Mouse (Mus musculus): ENCODE data around the gene Abca17. TPM values are rescaled to one million over a fixed set of nuclear protein-coding genes. Genes with fewer than 3 reads are reported as not detected.

Gene Abca17
- total RNA-seq, 2 experiments from 2014 or later = not detected

- intact Hi-C loops (cut with DNase I) = loop anchor here (2.0 kb wide), 1 partner anchor 177 kb away; no protein-coding TSS in a partner anchor
- DNase-seq = peak; percentile 95 to 96
Measured at GRCm38 (mm10) chr17:24351760-24352357, 991 bp upstream of the Abca17 start, which contains the start of gene Abca3. Abca3 (plus strand) TSS chr17:24351950.

- intact Hi-C loops (cut with DNase I) = no loop called here
- no peak for DNase-seq
Measured at GRCm38 (mm10) chr17:24349176-24349575, 1.7 kb downstream of the Abca17 start.

- intact Hi-C loops (cut with DNase I) = no loop called here
- no peak for DNase-seq
Measured at GRCm38 (mm10) chr17:24346831-24347230, 4.0 kb downstream of the Abca17 start.

GRCm38 (mm10) chr17:24344672-24345071 is 6.2 kb downstream of the Abca17 start:
- DNase-seq = no peak
- intact Hi-C loops (cut with DNase I) = no loop called here

GRCm38 (mm10) chr17:24327656-24328055 is 23.2 kb downstream of the Abca17 start:
- intact Hi-C loops (cut with DNase I) = no loop called here
- no peak for DNase-seq

- intact Hi-C loops (cut with DNase I) = no loop called here
- no peak for DNase-seq
Measured at GRCm38 (mm10) chr17:24325051-24325450, 25.8 kb downstream of the Abca17 start.

GRCm38 (mm10) chr17:24320826-24321225 is 30.0 kb downstream of the Abca17 start:
- intact Hi-C loops (cut with DNase I) = no loop called here
- DNase-seq = no peak

GRCm38 (mm10) chr17:24307500-24307899 is 43.4 kb downstream of the Abca17 start:
- intact Hi-C loops (cut with DNase I) = loop anchor here (1.0 to 5.0 kb wide), 2 partner anchors 70 to 134 kb away; no protein-coding TSS in a partner anchor
- DNase-seq = peak; percentile 29 to 55

GRCm38 (mm10) chr17:24300651-24301050 is 50.2 kb downstream of the Abca17 start:
- intact Hi-C loops (cut with DNase I) = no loop called here
- DNase-seq = no peak

GRCm38 (mm10) chr17:24289338-24289737 is 61.5 kb downstream of the Abca17 start:
- DNase-seq = no peak
- intact Hi-C loops (cut with DNase I) = no loop called here

GRCm38 (mm10) chr17:24288477-24288876 is 62.4 kb downstream of the Abca17 start:
- intact Hi-C loops (cut with DNase I) = no loop called here
- no peak for DNase-seq

- no peak for DNase-seq
- intact Hi-C loops (cut with DNase I) = no loop called here
Measured at GRCm38 (mm10) chr17:24285680-24286079, 65.2 kb downstream of the Abca17 start.

- intact Hi-C loops (cut with DNase I) = no loop called here
- DNase-seq = no peak
Measured at GRCm38 (mm10) chr17:24283266-24283818, 67.5 kb downstream of the Abca17 start.

- DNase-seq = no peak
- intact Hi-C loops (cut with DNase I) = no loop called here
Measured at GRCm38 (mm10) chr17:24282637-24283036, 68.2 kb downstream of the Abca17 start.

GRCm38 (mm10) chr17:24279907-24280306 is 71.0 kb downstream of the Abca17 start:
- intact Hi-C loops (cut with DNase I) = no loop called here
- DNase-seq = no peak

- DNase-seq = no peak
- intact Hi-C loops (cut with DNase I) = no loop called here
Measured at GRCm38 (mm10) chr17:24267133-24267532, 83.7 kb downstream of the Abca17 start.

GRCm38 (mm10) chr17:24264766-24265165 is 86.1 kb downstream of the Abca17 start:
- intact Hi-C loops (cut with DNase I) = no loop called here
- no peak for DNase-seq

GRCm38 (mm10) chr17:24260516-24260915 is 90.4 kb downstream of the Abca17 start:
- intact Hi-C loops (cut with DNase I) = no loop called here

GRCm38 (mm10) chr17:24259702-24260101 is 91.2 kb downstream of the Abca17 start:
- intact Hi-C loops (cut with DNase I) = no loop called here
- DNase-seq = no peak

More at GRCm38 (mm10) chr17:24260516-24260915, 90.4 kb downstream of the Abca17 start:
- no peak for DNase-seq

GRCm38 (mm10) chr17:24258981-24259380 is 91.9 kb downstream of the Abca17 start:
- intact Hi-C loops (cut with DNase I) = no loop called here
- no peak for DNase-seq

- no peak for DNase-seq
- intact Hi-C loops (cut with DNase I) = loop anchor here (5.0 kb wide), 2 partner anchors 45 to 80 kb away; partner anchors contain the start of genes Ntn3 and Tbc1d24
Measured at GRCm38 (mm10) chr17:24252329-24252728, 98.5 kb downstream of the Abca17 start.

Measured in heart, postnatal 14 days (tissue).